Mouse (Mus musculus) E14TG2a.4 (cell line): ENCODE measurements around the gene Prps1l1.

Experiments
- CTCF ChIP-seq: conservative IDR thresholded peaks from 2 replicates; pipeline ENCODE4 v1.5.1; 2014; ENCODE audit warnings: low read length
- NANOG ChIP-seq: IDR thresholded peaks from 2 replicates; pipeline ENCODE4 v1.6.1; 2014; ENCODE audit warnings: borderline replicate concordance, low read length, mixed read lengths
- POU5F1 ChIP-seq: IDR thresholded peaks from 2 replicates; pipeline ENCODE4 v1.6.1; 2014; ENCODE audit warnings: low read length, borderline replicate concordance

- TF ChIP-seq CTCF: no peak
- no peak for TF ChIP-seq POU5F1
- TF ChIP-seq NANOG: no peak
Observed at GRCm38 (mm10) chr12:34991900-34992299, 7.3 kb downstream of the Prps1l1 start.
